Mouse (Mus musculus) central nervous system, embryonic 18 days (tissue): Measurements from ENCODE around the gene Olfr1240. TPM values are rescaled to one million over a fixed set of nuclear protein-coding genes. Genes with fewer than 3 reads are reported as not detected.

ENCODE experiments used
- polyA plus RNA-seq: library from polyadenylated mRNA; depleted of rRNA; stranded (reverse); fragments of >200 nt; gene quantifications from 2 replicates; pipeline ENCODE4 v1.2.3, GENCODE M21; 2012; rRNA removed

The Olfr1240 gene
- polyA plus RNA-seq, result not detected in 2 replicates

DNA sequence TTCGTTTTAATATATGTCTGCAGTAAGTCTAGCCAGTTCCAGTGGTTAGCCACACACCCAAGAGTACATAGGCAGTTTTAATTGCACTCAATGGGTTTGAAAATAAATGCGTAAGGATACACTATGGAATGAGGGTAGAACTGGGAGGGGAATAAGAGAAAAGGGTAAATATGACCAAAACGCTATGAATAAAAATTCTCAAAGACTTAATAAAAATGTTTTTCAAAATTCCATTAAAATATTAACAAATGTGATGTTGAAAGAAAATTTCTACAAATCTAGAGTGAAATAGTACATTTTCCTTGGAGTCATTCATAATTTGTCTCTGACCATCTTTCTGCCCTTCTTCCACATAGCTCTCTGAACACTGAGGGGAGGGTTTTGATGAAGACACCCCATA, at the start of gene Olfr1240:
Gene Olfr1240, minus strand, starts transcription at position 101 of the 400 bp plus-strand sequence.

DNA sequence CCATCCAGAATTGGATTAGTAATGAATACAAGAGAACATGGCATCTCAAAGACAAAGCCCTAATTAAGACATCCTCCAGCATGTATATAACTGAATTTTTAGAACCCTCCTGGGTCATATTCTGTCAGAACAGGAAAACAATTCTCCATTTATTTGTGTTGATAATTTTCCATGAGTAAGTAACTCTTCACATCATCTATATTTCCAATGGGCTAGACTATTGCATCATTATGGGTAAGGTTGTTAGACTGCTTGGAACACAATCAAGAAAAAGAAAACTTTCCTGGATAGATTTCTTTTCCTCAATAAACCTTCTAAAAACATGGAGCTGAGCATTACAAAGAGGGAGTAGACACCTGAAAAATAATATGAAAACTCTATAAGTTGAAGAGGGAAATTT, 44.2 kb upstream of the Olfr1240 start, which contains the start of gene Olfr1241:
Gene Olfr1241, minus strand, starts transcription at position 101 of the 400 bp plus-strand sequence.

GRCm38 (mm10) chr2:89420307-89420706, 22.5 kb downstream of the Olfr1240 start, which contains the start of gene Olfr1239:
TSS of gene Olfr1239 (minus strand) at chr2:89420407.

DNA sequence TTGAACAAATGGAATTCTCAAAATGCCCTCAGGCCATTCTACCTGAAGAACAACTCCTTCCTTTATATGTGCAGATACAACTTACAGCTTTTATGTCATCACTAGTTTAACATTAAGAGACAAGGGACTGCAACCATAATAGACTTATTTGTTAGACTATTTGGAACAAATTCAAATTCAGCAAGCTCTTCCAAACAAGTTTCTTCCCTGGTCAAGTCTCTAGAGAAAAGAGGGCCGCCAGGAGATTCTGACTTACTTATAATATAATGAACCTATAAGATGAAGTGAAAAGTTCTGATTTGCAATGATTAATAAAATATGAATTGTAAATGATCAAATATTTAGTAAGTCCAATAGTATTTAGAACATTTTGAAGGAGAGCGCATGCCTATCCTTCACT, 33.2 kb downstream of the Olfr1240 start, which contains the start of gene Olfr1238:
Gene Olfr1238, minus strand, starts transcription at position 101 of the 400 bp plus-strand sequence.

Other genes starting within 250 kb of the Olfr1240 start
- gene Olfr1226, start 243.0 kb downstream of the Olfr1240 start, polyA plus RNA-seq, result not detected in 2 replicates
- not detected in 2 replicates for gene Olfr1228, start 188.9 kb downstream of the Olfr1240 start, polyA plus RNA-seq
- not detected in 2 replicates for gene Olfr1229, start 155.0 kb downstream of the Olfr1240 start, polyA plus RNA-seq
- not detected in 2 replicates for gene Olfr1230, start 145.7 kb downstream of the Olfr1240 start, polyA plus RNA-seq
- gene Olfr1231, start 135.9 kb downstream of the Olfr1240 start, polyA plus RNA-seq, result not detected in 2 replicates
- not detected in 2 replicates for gene Olfr1232, start 113.3 kb downstream of the Olfr1240 start, polyA plus RNA-seq
- gene Olfr1233, start 100.6 kb downstream of the Olfr1240 start, polyA plus RNA-seq, result not detected in 2 replicates
- gene Olfr1234, start 78.1 kb downstream of the Olfr1240 start, polyA plus RNA-seq, result not detected in 2 replicates
- not detected in 2 replicates for gene Olfr1238, start 33.3 kb downstream of the Olfr1240 start, polyA plus RNA-seq
- not detected in 2 replicates for gene Olfr1239, start 22.6 kb downstream of the Olfr1240 start, polyA plus RNA-seq
- not detected in 2 replicates for gene Olfr1241, start 44.1 kb upstream of the Olfr1240 start, polyA plus RNA-seq
- not detected in 2 replicates for gene Olfr1242, start 55.3 kb upstream of the Olfr1240 start, polyA plus RNA-seq
- gene Olfr1243, start 88.5 kb upstream of the Olfr1240 start, polyA plus RNA-seq, result not detected in 2 replicates
- not detected in 2 replicates for gene Olfr1245, start 135.4 kb upstream of the Olfr1240 start, polyA plus RNA-seq
- not detected in 2 replicates for gene Olfr1246, start 150.2 kb upstream of the Olfr1240 start, polyA plus RNA-seq
- gene Olfr1247, start 171.1 kb upstream of the Olfr1240 start, polyA plus RNA-seq, result not detected in 2 replicates
- gene Olfr1248, start 175.2 kb upstream of the Olfr1240 start, polyA plus RNA-seq, result not detected in 2 replicates
- gene Olfr1249, start 192.0 kb upstream of the Olfr1240 start, polyA plus RNA-seq, result not detected in 2 replicates
- gene Olfr1250, start 218.5 kb upstream of the Olfr1240 start, polyA plus RNA-seq, result not detected in 2 replicates
- not detected in 2 replicates for gene Olfr1251, start 228.9 kb upstream of the Olfr1240 start, polyA plus RNA-seq